ENCODE assay signal across 23 mouse cellular contexts in genomic region chr5:92640861-92641260, GRCm38 (mm10). TPM values are rescaled to one million over a fixed set of nuclear protein-coding genes. Genes with fewer than 3 reads are reported as not detected.
"Had no signal": no experiment of that assay in that cellular context is flagged by ENCODE, and none has a peak within 500 bp of the region (broad histone marks: within the 10 kb centered on the region; RNA-seq: fewer than 3 reads in every experiment).

No protein-coding gene starts in this region.

- ATAC-seq: forebrain, embryonic 15.5 days; forebrain, postnatal 0 days; hindbrain, postnatal 0 days; intestine, embryonic 16.5 days; liver, embryonic 12.5 days had no signal

- H3K9ac ChIP-seq: forebrain, embryonic 15.5 days; forebrain, postnatal 0 days; heart, embryonic 13.5 days; heart, embryonic 15.5 days; hindbrain, embryonic 13.5 days; hindbrain, embryonic 15.5 days; limb, embryonic 13.5 days; limb, embryonic 15.5 days; liver, embryonic 12.5 days; liver, embryonic 14.5 days had no signal

- H3K4me1 ChIP-seq: forebrain, embryonic 15.5 days; hindbrain, embryonic 13.5 days; hindbrain, embryonic 15.5 days; limb, embryonic 13.5 days; limb, embryonic 15.5 days; liver, embryonic 12.5 days had no signal

- H3K27ac ChIP-seq: forebrain, embryonic 15.5 days; heart, adult 2 months; heart, embryonic 13.5 days; heart, embryonic 15.5 days; hindbrain, embryonic 13.5 days; hindbrain, embryonic 15.5 days; hindbrain, postnatal 0 days; limb, embryonic 13.5 days; limb, embryonic 15.5 days; liver, embryonic 12.5 days; liver, embryonic 14.5 days had no signal

- DNase-seq: forebrain, postnatal 0 days; gastrocnemius, postnatal 14 days; gastrocnemius, postnatal 36 days; heart, adult 2 months; heart, postnatal 14 days; heart, postnatal 36 days; kidney, postnatal 10 days; layer of hippocampus, adult 9-11 months; layer of hippocampus, postnatal 36 days; left cerebral cortex, postnatal 4 days; lung, adult 18-20 months had no signal

- H3K27me3 ChIP-seq: forebrain, embryonic 15.5 days; heart, embryonic 13.5 days; heart, embryonic 15.5 days; hindbrain, embryonic 13.5 days; hindbrain, embryonic 15.5 days; limb, embryonic 13.5 days; limb, embryonic 15.5 days; liver, embryonic 12.5 days had no signal

- H3K4me3 ChIP-seq: forebrain, embryonic 15.5 days; heart, adult 2 months; heart, embryonic 13.5 days; heart, embryonic 15.5 days; hindbrain, embryonic 13.5 days; hindbrain, embryonic 15.5 days; limb, embryonic 13.5 days; limb, embryonic 15.5 days; liver, embryonic 12.5 days had no signal

- H3K36me3 ChIP-seq: forebrain, embryonic 15.5 days; heart, embryonic 13.5 days; heart, embryonic 15.5 days; hindbrain, embryonic 13.5 days; hindbrain, embryonic 15.5 days; limb, embryonic 13.5 days; limb, embryonic 15.5 days; liver, embryonic 12.5 days had no signal

- H3K4me2 ChIP-seq: forebrain, embryonic 15.5 days; heart, embryonic 11.5 days; heart, embryonic 13.5 days; heart, embryonic 15.5 days; hindbrain, embryonic 13.5 days; hindbrain, embryonic 15.5 days; limb, embryonic 13.5 days; limb, embryonic 15.5 days; liver, embryonic 12.5 days had no signal

- H3K9me3 ChIP-seq: forebrain, embryonic 15.5 days; heart, embryonic 13.5 days; heart, embryonic 15.5 days; hindbrain, embryonic 13.5 days; hindbrain, embryonic 15.5 days; limb, embryonic 13.5 days; limb, embryonic 15.5 days; liver, embryonic 12.5 days had no signal

RNA-seq across cellular contexts. Expression of gene Ccdc158, which starts 34.2 kb away (rescaled TPM):
- total RNA-seq: heart, postnatal 14 days; heart, postnatal 36 days had no signal
- polyA plus RNA-seq: heart, adult 2 months had no signal
